Mouse (Mus musculus) splenic B cell, adult 2 months (primary cell): ENCODE data around the gene Rad51c.
A peak's percentile ranks its signal among the peaks of the same experiment; 100 is the strongest.
"Not testable (repeated sequence)": the region's sequence is repeated elsewhere in the genome, so short reads cannot be mapped to it uniquely, and the experiment has no call there.

ENCODE experiments used
- DNase-seq: peaks from one replicate; pipeline ENCODE4 v3.0.0-alpha.2; 2011; ENCODE audit warnings: low read depth, low spot score
- H3K27me3 ChIP-seq: 2 replicates; pipeline ENCODE4 v1.6.1; 2012; ENCODE audit warnings: mild to moderate bottlenecking, low read length, moderate library complexity, mixed read lengths; ENCODE audit not compliant: control insufficient read depth, poor library complexity, insufficient read depth, severe bottlenecking
- H3K36me3 ChIP-seq: 2 replicates; pipeline ENCODE4 v1.6.1; 2012; ENCODE audit warnings: mild to moderate bottlenecking, low read length, moderate library complexity, mixed read lengths; ENCODE audit not compliant: control insufficient read depth, poor library complexity, insufficient read depth, severe bottlenecking

Rad51c gene

DNA sequence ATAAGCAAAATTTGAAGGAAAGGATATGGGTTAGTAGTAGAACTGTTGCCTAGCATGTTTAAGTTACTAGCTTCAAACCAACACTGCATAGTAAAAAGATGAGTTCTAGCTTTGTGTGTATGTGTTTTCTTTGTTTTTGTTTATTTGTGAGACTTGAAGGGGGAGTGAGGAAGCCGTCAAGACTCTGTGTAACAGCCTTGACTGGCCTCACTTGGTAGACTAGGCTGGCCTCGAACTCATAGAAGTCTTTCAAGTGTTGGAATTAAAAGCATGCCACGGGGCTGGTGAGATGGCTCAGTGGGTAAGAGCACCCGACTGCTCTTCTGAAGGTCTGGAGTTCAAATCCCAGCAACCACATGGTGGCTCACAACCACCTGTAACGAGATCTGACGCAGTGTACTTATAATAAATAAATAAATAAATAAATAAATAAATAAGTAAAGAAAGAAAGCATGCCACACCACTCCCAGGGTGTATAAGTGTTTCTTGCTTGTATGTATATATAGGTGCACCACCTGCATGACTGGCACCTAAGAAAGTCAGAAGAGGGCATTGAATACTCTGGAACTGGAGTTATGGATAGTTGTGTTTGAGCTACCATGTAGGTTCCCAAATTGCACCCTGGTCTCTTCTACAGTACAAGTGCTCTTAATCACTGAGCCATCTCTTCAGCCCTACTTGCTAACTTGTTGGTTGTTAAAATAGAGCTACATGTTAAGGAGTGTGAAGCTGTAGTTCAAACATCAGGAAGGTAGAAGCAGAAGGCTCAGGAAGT is 19.0 kb upstream of the Rad51c start:
- Histone ChIP-seq H3K36me3 (no peaks in the 10 kb centered on the region), H3K27me3 (no peaks in the 10 kb centered on the region)
- peak; percentile 31 for DNase-seq

DNA sequence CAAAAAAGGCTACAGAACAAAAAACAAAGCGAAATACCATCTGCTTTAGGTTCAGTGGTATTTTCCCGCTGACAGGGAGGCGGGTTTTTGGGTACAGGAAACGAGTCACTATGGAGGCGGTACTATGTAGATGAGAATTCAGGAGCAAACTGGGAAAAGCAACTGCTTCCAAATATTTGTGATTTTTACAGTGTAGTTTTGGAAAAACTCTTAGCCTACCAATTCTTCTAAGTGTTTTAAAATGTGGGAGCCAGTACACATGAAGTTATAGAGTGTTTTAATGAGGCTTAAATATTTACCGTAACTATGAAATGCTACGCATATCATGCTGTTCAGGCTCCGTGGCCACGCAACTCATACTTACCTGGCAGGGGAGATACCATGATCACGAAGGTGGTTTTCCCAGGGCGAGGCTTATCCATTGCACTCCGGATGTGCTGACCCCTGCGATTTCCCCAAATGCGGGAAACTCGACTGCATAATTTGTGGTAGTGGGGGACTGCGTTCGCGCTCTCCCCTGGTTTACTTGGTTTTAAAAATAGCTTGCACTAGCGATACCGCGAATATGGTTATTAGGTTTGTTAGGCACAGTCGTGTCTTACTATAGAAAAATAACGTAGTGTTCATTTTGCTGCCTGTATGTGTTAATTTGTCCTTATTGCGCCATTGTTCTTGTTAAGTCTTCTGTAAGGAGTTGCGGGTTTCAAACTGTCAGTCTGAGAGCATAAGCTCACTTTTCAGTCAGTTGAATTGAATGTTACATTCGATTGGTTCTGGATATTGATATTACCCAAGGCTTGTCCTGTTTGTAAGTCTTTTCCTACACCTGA is 18.0 kb upstream of the Rad51c start:
- peak; percentile 95 for DNase-seq
- H3K36me3 ChIP-seq = no peaks in the 10 kb centered on the region
- H3K27me3 ChIP-seq = no peaks in the 10 kb centered on the region

DNA sequence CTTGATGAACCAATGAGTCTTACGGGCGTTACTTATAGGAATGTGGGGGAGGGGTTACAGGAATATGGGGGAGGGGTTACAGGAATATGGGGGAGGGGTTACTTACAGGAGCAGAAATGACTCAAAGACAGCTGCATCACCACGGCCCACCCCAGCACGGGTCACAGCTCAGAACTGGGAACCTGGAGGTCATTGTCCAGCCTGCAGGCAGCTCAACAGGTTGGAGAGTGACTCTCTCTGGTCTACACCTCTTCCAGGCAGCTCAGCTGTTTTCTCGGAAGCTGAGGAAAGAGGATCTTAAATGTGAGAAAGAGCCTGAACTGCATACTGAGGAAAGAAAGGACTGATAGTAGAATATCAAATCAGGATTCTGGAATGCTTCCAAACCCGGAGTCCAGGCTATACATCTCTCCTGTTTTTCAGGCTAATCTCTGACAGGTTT is 17.0 kb upstream of the Rad51c start:
- Histone ChIP-seq H3K36me3 (no peaks in the 10 kb centered on the region), H3K27me3 (no peaks in the 10 kb centered on the region)
- DNase-seq = no peak

DNA sequence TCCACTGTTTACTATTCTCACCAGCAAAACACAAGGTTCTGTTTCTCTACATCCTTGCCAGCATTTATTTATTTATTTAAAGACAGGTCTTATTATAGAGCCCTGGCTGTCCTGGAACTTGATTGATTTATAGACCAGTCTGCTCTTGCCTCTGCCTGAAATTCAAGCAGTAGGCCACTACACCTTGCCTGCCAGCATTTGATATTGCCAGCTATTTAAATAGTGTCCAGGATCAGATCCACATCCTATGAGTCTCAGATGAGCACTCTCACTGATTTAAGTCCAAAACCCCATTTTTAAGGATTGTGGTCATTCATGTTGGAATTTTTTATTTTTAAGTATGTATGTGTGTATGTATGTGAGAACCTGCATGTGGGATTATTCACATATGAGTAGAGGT is 16.1 kb upstream of the Rad51c start:
- DNase-seq = no peak
- Histone ChIP-seq H3K36me3 (no peaks in the 10 kb centered on the region), H3K27me3 (no peaks in the 10 kb centered on the region)

DNA sequence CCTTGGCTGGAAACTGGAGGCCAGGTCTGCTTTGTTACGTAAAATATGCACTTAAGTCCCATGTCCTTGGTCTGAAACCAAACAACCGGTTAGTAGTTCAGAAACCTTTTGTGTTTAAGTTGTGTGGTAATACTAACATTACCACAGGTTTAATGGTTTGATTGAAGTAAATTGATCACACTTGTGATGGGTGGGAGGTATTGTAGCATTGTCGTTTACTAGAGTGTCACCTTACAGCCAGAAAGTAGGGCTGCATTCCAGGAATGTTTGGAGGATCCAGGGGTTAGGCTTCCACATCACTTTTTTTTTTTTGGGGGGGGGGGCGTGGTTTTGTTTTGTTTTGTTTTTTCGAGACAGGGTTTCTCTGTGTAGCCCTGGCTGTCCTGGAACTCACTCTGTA is 11.4 kb upstream of the Rad51c start:
- DNase-seq = no peak
- no peaks in the 10 kb centered on the region for H3K36me3 ChIP-seq
- no peaks in the 10 kb centered on the region for H3K27me3 ChIP-seq

DNA sequence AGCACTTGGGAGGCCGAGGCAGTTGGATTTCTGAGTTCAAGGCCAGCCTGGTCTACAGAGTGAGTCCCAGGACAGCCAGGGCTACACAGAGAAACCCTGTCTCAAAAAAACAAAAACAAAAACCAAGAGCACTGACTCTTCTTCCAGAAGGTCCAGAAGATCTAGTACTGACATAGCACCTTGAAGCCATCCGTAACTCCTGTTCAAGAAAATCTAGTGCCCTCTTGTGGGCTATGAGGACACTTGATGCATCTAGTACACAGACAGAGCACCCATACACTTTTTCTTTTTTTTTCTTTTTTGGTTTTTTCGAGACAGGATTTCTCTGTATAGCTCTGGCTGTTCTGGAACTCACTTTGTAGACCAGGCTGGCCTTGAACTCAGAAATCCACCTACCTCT is 8.7 kb upstream of the Rad51c start:
- DNase-seq = peak; percentile 59
- H3K36me3 ChIP-seq, H3K27me3 ChIP-seq: not testable (repeated sequence)

DNA sequence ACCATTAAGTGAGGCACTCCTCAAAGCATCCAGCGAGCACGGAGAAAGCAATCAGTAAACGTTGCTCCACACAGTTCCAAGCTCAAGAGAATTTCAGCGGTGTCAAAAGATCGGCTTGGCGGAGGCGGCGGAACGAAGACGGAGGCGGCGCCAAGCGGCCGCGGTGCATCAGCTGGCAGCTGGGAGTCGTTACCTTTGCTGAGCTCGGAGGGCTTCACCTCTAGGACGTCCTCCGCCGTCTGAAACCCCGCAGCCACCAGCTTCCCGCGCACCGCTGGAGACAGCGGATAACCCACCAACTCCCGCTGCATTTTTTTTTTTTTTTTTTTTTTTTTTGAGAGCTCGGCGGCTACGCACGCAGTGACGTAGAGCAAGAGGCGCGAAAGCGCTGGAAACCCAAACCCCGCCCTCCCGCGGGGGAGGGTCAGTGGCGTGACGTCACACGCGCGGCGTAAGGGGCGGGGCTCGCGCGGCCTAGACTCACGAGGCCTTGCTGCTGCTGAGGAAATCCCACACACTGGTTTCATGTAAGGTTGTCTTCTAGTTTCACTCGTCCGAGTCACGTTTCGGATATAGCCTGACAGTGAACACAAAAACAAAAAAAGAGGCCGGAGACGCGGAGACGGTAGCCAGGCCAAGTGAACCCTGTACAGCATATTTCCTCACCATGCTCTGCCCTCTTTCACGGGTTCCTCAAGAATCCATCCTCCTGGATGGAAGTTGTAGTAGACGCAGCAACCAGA is 472 bp downstream of the Rad51c start:
- no peaks in the 10 kb centered on the region for H3K36me3 ChIP-seq
- DNase-seq = peak; percentile 99
- no peaks in the 10 kb centered on the region for H3K27me3 ChIP-seq

DNA sequence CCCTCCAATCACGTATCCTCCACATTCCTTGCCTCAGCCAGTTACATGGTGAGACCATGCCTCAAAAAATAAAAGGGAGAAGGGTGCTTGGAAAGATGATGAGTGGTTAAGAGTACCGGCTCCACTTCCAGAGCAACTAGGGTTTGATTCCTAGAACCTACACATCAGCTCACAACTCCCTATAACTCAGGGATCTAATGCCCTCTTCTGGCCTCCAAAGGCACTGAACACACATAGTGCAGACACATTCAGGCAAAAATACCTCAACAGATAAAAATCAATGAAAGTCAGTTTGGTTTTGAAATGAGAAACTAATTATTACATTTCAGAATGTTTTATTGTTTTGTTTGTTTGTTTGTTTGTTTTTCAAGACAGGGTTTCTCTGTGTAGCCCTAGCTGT is 6.4 kb downstream of the Rad51c start:
- DNase-seq = no peak
- H3K36me3 ChIP-seq = no peaks in the 10 kb centered on the region
- no peaks in the 10 kb centered on the region for H3K27me3 ChIP-seq

DNA sequence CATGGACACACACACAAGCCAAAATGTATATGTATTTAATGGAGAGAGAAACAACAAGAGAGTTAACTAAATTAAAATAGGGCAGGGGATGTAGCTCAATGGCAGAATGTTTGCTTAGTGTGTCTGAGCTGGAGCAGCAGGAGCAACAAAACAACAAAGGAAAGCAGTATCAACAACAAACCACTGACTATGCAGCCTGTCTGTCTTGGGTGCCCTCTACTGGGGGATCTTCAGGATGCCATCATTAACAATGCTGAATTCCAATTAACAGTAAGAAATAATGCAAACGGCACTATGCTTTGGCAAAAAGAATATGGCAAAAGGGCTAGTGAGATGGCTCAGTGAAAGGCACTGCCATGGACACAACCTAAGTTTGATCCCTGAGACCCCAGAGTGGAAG is 10.9 kb downstream of the Rad51c start:
- no peaks in the 10 kb centered on the region for H3K27me3 ChIP-seq
- DNase-seq = peak; percentile 60

DNA sequence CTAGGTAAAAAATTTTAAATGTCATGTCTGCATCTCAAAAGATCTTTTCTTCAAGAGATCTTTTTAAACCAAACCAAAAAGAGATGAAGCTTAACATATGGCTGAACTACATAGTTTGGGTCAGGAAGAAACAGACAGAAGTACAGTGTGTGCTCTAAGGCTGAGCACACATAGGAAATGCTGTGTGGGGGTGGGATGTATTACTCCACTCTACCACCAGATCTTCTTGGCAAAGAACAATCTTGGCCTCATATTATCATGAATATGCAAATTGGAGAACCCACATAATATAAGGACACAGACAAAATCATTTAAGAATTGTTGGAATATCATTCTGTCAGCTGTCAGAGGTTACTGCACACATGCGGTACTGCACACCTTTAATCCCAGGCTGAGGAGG is 19.1 kb downstream of the Rad51c start:
- no peaks in the 10 kb centered on the region for H3K36me3 ChIP-seq
- H3K27me3 ChIP-seq = no peaks in the 10 kb centered on the region
- no peak for DNase-seq

More for the DNA sequence above, 10.9 kb downstream of the Rad51c start:
- H3K36me3 ChIP-seq = peaks cover 1% of the 10 kb centered on the region; the same call in 1 of the 2 replicates

DNA sequence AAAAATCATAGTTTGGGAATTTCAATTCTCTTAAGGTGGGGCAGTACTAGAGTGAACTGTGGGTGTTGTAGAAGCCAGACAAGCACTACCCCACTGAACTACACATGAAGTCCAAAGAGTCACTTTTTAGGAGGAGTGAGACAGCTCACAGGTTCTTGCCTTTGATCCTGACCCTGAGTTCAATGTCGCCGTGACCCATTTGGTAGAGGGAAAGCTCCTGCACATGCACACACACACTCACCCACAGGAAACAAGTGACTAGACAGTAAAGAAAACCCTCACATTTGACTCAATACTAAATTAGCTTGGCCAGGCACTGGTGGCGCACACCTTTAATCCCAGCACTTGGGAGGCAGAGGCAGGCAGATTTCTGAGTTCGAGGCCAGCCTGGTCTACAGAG is 20.2 kb downstream of the Rad51c start:
- Histone ChIP-seq H3K27me3 (no peaks in the 10 kb centered on the region), H3K36me3 (no peaks in the 10 kb centered on the region)
- DNase-seq = no peak

DNA sequence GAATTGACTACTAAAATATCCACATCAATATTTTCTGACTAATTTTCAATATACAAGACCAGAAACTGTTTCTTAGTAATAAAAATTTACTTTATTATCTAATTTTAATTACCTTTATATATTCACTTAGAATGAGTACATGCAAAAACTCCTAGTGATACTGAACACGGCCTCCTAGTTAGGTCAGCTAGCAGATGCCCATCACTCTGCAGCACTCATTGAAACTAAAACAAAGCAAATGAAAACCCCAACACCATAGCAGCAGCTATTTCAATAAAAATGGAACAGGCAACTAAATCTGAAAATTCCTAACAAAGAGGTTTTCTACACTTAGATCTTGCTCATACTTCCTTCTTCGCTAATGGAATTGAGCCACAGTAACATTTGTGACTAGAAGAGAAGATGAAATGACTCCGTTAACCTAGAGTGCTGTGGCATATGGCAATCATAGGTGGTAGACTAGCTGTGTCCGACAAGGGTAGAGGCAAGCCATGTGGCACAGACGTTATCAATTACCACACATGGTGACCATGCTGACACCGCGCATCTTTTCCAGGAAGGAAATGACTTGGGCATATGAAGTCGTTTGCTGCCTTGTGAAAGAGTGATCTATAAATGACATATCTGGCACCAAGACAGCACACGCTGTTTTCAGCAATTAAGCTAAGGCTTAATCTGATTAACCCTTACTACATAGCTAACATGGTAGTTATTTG is 36.7 kb downstream of the Rad51c start:
- Histone ChIP-seq H3K27me3 (no peaks in the 10 kb centered on the region), H3K36me3 (no peaks in the 10 kb centered on the region)
- no peak for DNase-seq

DNA sequence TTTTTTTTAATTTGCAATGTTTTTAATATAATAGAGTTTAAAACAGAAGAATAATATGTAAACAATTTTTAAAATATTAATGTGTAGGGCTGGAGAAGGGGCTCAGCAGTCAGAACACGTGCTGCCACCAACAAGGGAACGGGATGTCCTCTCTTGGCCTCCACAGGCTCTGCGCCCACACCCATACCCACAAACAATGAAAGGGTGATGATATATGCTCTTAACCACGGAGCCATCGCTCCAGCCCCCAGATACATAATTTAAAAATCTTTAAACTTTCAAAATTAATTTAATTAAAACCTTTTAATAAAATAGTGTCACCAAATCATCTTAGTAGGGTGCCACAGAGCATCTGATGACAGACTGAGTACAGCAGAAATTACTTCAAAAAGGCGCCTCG is 37.7 kb downstream of the Rad51c start:
- Histone ChIP-seq H3K36me3 (no peaks in the 10 kb centered on the region), H3K27me3 (no peaks in the 10 kb centered on the region)
- DNase-seq = no peak

DNA sequence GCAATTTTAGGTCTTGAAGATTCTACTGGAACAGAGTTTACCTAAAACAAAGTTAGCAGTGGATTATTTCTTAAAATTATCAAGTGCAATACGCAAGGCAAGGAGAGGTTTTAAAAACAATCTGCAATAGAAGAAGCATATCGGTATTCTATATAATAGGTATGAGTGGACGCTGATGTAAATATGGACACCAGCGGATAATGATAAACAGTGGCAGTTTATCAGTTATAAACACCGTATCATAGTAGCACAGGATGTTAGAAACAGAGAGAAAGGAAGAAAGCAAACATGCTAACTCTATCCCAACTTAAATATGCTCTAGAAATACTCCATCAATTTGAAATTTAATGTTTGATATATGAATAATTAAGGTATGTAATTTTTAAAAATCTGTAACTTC is 39.6 kb downstream of the Rad51c start:
- Histone ChIP-seq H3K27me3 (no peaks in the 10 kb centered on the region), H3K36me3 (no peaks in the 10 kb centered on the region)
- DNase-seq = no peak
